Mouse (Mus musculus): ENCODE measurements around the gene Rhoc.

DNA sequence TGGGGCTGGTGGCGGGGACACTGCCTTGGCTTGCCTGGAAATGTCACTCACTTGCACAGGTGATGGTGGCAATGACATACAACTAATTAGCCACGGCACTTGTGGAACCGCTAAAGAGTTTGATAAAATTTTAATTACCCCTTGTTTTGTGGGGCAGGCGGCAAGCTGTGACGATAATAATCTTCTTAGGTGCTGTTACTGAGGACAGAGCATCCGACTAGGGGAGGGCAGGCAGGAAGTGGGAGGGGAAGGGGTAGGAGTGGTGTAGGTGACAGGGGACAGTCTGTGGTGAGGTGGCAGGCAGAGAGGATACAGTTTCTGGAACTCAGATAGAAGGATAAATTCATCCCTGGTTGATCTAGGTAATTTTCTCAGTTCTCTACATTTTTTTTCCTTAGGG lies 16.7 kb upstream of the Rhoc start:
- TF ChIP-seq POLR2A (IDR thresholded peaks at IDR 0.05; ENCODE audit: insufficient read depth, low read depth, low read length) (no peak), CTCF (IDR thresholded peaks at IDR 0.05; ENCODE audit: insufficient read depth, low read depth, low read length) (no peak)
